ENCODE assay signal across 8 mouse cellular contexts in the genomic region with DNA sequence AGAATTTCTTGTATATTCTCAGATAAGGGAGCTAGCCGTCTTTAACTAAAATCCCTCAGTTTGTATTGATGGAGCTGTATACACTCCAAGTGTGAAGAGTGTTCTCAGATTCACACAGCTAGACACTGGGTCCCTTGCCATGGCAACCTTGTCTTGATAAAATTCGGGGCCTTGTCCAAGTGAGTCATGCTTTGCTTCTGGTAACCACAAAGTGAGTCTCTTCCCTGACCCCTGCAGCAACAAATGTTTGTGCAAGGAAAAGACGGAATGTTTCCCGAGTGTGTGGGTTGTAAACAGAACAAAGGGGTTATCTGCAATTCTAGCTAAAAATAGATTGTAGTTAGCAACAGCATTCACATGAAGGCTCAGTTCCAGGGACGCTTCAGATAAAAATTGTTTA.
DNase-seq lines count a peak whose midpoint lies in the region; ATAC-seq and TF ChIP-seq lines count a peak whose summit lies in the region.

No protein-coding gene starts in this region.

- peaks cover 8% of the 10 kb centered on the region for H3K4me1 ChIP-seq in midbrain, embryonic 16.5 days (ENCODE audit: control insufficient read depth, insufficient read depth, low read length)
- no peaks in the 10 kb centered on the region for H3K4me1 ChIP-seq in midbrain, embryonic 11.5 days (ENCODE audit: control insufficient read depth, insufficient read depth, low read length)
- no peaks in the 10 kb centered on the region for H3K4me1 ChIP-seq in kidney, adult 2 months (ENCODE audit: control insufficient read depth, insufficient read depth, low read length)

- H3K4me3 ChIP-seq in midbrain, embryonic 16.5 days (ENCODE audit: low read depth, low read length), result no peak overlapping the region
- no peak overlapping the region for H3K4me3 ChIP-seq in midbrain, embryonic 11.5 days (ENCODE audit: low read depth, low read length)
- no peak overlapping the region for H3K4me3 ChIP-seq in kidney, adult 2 months (ENCODE audit: insufficient read depth, low read depth, low read length)

- no peaks in the 10 kb centered on the region for H3K36me3 ChIP-seq in midbrain, embryonic 16.5 days (ENCODE audit: control insufficient read depth, insufficient read depth, low read length)
- H3K36me3 ChIP-seq in midbrain, embryonic 11.5 days (ENCODE audit: control insufficient read depth, insufficient read depth, low read length), result no peaks in the 10 kb centered on the region
- no peaks in the 10 kb centered on the region for H3K36me3 ChIP-seq in kidney, adult 2 months (ENCODE audit: control insufficient read depth, insufficient read depth, low read length)

- H3K27ac ChIP-seq in midbrain, embryonic 16.5 days (ENCODE audit: low read length), result peak overlapping the region; percentile 13; the same call in 1 of the 2 replicates
- H3K27ac ChIP-seq in midbrain, embryonic 11.5 days (ENCODE audit: low read depth, low read length), result no peak overlapping the region
- H3K27ac ChIP-seq in kidney, adult 2 months (ENCODE audit: insufficient read depth, low read depth, low read length), result no peak overlapping the region

- no peaks in the 10 kb centered on the region for H3K27me3 ChIP-seq in midbrain, embryonic 16.5 days (ENCODE audit: control insufficient read depth, insufficient read depth, low read depth, low read length)
- no peaks in the 10 kb centered on the region for H3K27me3 ChIP-seq in midbrain, embryonic 11.5 days (ENCODE audit: control insufficient read depth, insufficient read depth, low read length)
- H3K27me3 ChIP-seq in kidney, adult 2 months (replicated peaks; ENCODE audit: control insufficient read depth, insufficient read depth, low read length), result no peaks in the 10 kb centered on the region

- 40% methylated on average over 5 of the region's 5 CpGs for WGBS in midbrain, embryonic 16.5 days
- 75% methylated on average over 5 of the region's 5 CpGs for WGBS in midbrain, embryonic 11.5 days
- WGBS in kidney, adult 2 months, result 36% methylated on average over 5 of the region's 5 CpGs

- no peaks in the 10 kb centered on the region for H3K9me3 ChIP-seq in midbrain, embryonic 16.5 days (replicated peaks; ENCODE audit: control insufficient read depth, low read length, poor library complexity, severe bottlenecking)
- no peaks in the 10 kb centered on the region for H3K9me3 ChIP-seq in midbrain, embryonic 11.5 days (ENCODE audit: control insufficient read depth, low read length)

- ATAC-seq in midbrain, embryonic 16.5 days, result peak; percentile 66; the same call in 1 of the 2 replicates
- ATAC-seq in midbrain, embryonic 11.5 days (ENCODE audit: low FRiP score), result no peak
- ATAC-seq in megakaryocyte, adult 5-6 weeks (ENCODE audit: poor library complexity, severe bottlenecking), result no peak

- DNase-seq in cerebellum, postnatal 10 days, result peak; percentile 6 to 16
- no peak for DNase-seq in cerebellum, adult 18-20 months
- DNase-seq in midbrain, embryonic 11.5 days (ENCODE audit: low spot score, missing footprints), result no peak
- peak; percentile 61 for DNase-seq in kidney, adult 2 months
- DNase-seq in lung, postnatal 36 days, result peak; percentile 7
- no peak for DNase-seq in retina, postnatal 1 day

- H3K4me2 ChIP-seq in midbrain, embryonic 16.5 days (ENCODE audit: low read length), result no peak overlapping the region
- H3K4me2 ChIP-seq in midbrain, embryonic 11.5 days, result no peak overlapping the region

- no peak overlapping the region for H3K9ac ChIP-seq in midbrain, embryonic 16.5 days (ENCODE audit: low read depth, low read length)
- H3K9ac ChIP-seq in midbrain, embryonic 11.5 days (ENCODE audit: low read length), result no peak overlapping the region

- TF ChIP-seq POLR2A in kidney, adult 2 months (IDR thresholded peaks at IDR 0.05; ENCODE audit: low read depth, low read length), result no peak

- TF ChIP-seq CTCF in kidney, adult 2 months (conservative IDR thresholded peaks at IDR 0.05; ENCODE audit: insufficient read depth, insufficient read length, low read depth, low read length), result no peak

Comparison
In these comparisons a context has a peak if more than half of its experiments do, and no peak if none do; other contexts are left out.
1. DNase-seq: peak in cerebellum, postnatal 10 days (2 of 2), kidney, adult 2 months (single experiment) and lung, postnatal 36 days (single experiment); none in cerebellum, adult 18-20 months (0 of 2), midbrain, embryonic 11.5 days (single experiment) and retina, postnatal 1 day (single experiment).